Mouse (Mus musculus) layer of hippocampus, adult 18-20 months (tissue): ENCODE measurements around the gene Mcl1. TPM values are rescaled to one million over a fixed set of nuclear protein-coding genes. Genes with fewer than 3 reads are reported as not detected.
A peak's percentile ranks its signal among the peaks of the same experiment; 100 is the strongest.

Experiments
- DNase-seq, 2 experiments: peaks; one replicate each; pipeline ENCODE4 v3.0.0; 2022; ENCODE audit warnings: low spot score in 2 of 2
- total RNA-seq, 2 experiments: library from RNA; stranded (reverse); gene quantifications; 2 replicates each; pipeline ENCODE4 v1.2.3; 2021

The Mcl1 gene
- total RNA-seq, 2 experiments from 2014 or later, result 56.9 to 62.7 TPM

- peak in 1 of 2 experiments; percentile 41 for DNase-seq
Observed at GRCm38 (mm10) chr3:95706273-95706672, 47.7 kb downstream of the Mcl1 start.

GRCm38 (mm10) chr3:95707497-95707896 is 48.9 kb downstream of the Mcl1 start:
- no peak for DNase-seq

- no peak for DNase-seq
Observed at GRCm38 (mm10) chr3:95709044-95709443, 50.5 kb downstream of the Mcl1 start.

GRCm38 (mm10) chr3:95709967-95710366 is 51.4 kb downstream of the Mcl1 start:
- DNase-seq, result no peak

Other genes with a start within 250 kb of the Mcl1 start
- gene Arnt, start 224.4 kb upstream of the Mcl1 start, total RNA-seq, result 10 to 100 TPM; 31.4 to 32.7 TPM
- 1 to 10 TPM; 2.3 to 2.9 TPM for gene Ctsk, start 159.5 kb upstream of the Mcl1 start, total RNA-seq
- gene Ctss, start 132.0 kb upstream of the Mcl1 start, total RNA-seq, result 10 to 100 TPM; 72.3 to 90.7 TPM
- gene Hormad1, start 99.1 kb upstream of the Mcl1 start, total RNA-seq, result not detected
- 10 to 100 TPM; 22.5 to 25.9 TPM for gene Golph3l, start 69.9 kb upstream of the Mcl1 start, total RNA-seq
- gene Ensa, start 33.8 kb upstream of the Mcl1 start, total RNA-seq, result 100 to 1,000 TPM; 322 to 323 TPM
- 1 to 10 TPM; 7.1 to 7.4 TPM for gene Adamtsl4, start 29.1 kb downstream of the Mcl1 start, total RNA-seq
- gene Ecm1, start 80.8 kb downstream of the Mcl1 start, total RNA-seq, result 10 to 100 TPM in 1 of 2 experiments, 1 to 10 TPM in 1; 10.0 to 10.5 TPM
- gene Tars2, start 101.4 kb downstream of the Mcl1 start, total RNA-seq, result 10 to 100 TPM; 41.5 to 41.7 TPM
- gene Rprd2, start 160.1 kb downstream of the Mcl1 start, total RNA-seq, result 10 to 100 TPM; 60.1 to 63.0 TPM
- 10 to 100 TPM; 33.8 to 34.4 TPM for gene Prpf3, start 197.1 kb downstream of the Mcl1 start, total RNA-seq
- gene Mrps21, start 212.7 kb downstream of the Mcl1 start, total RNA-seq, result 100 to 1,000 TPM; 134 to 158 TPM
- gene Ciart, start 223.5 kb downstream of the Mcl1 start, total RNA-seq, result 10 to 100 TPM in 1 of 2 experiments, 1 to 10 TPM in 1; 9.2 to 11.7 TPM
- gene BC028528, start 233.2 kb downstream of the Mcl1 start, total RNA-seq, result 1 to 10 TPM; 2.2 to 3.0 TPM
- gene Aph1a, start 235.2 kb downstream of the Mcl1 start, total RNA-seq, result 10 to 100 TPM; 61.1 to 70.2 TPM
- 10 to 100 TPM in 1 of 2 experiments, 1 to 10 TPM in 1; 9.9 to 10.8 TPM for gene Car14, start 245.9 kb downstream of the Mcl1 start, total RNA-seq